Mouse (Mus musculus) lung, embryonic 15.5 days (tissue): Measurements from ENCODE around the gene Slc8a3. TPM values are rescaled to one million over a fixed set of nuclear protein-coding genes. Genes with fewer than 3 reads are reported as not detected.

Experiments
- ATAC-seq: fragments of 200-750 bp; cut with Nextera tagmentation; 2 replicates; pipeline ENCODE4 v1.8.0; 2017; ENCODE audit warnings: moderate number of reproducible peaks, borderline replicate concordance; ENCODE audit not compliant: low FRiP score, low TSS enrichment; ENCODE audit errors: extremely low read depth
- H3K27ac ChIP-seq: fragments of 300-500 bp; sonication (generic); 2 replicates; pipeline ENCODE4 v1.5.1; 2015; ENCODE audit warnings: moderate library complexity, mild to moderate bottlenecking, inconsistent platforms
- H3K27me3 ChIP-seq: fragments of 300-500 bp; sonication (generic); 2 replicates; pipeline ENCODE4 v1.6.1; 2015; ENCODE audit warnings: inconsistent platforms
- H3K36me3 ChIP-seq: fragments of 300-500 bp; sonication (generic); 2 replicates; pipeline ENCODE4 v1.6.1; 2015; ENCODE audit warnings: inconsistent platforms
- H3K4me1 ChIP-seq: fragments of 300-500 bp; sonication (generic); 2 replicates; pipeline ENCODE4 v1.6.1; 2015; ENCODE audit warnings: inconsistent platforms
- H3K4me2 ChIP-seq: fragments of 300-500 bp; sonication (generic); 2 replicates; pipeline ENCODE4 v1.6.1; 2015; ENCODE audit warnings: inconsistent platforms, mild to moderate bottlenecking, moderate library complexity
- H3K4me3 ChIP-seq: fragments of 300-500 bp; sonication (generic); 2 replicates; pipeline ENCODE4 v1.5.1; 2015; ENCODE audit warnings: mild to moderate bottlenecking, inconsistent platforms
- H3K9ac ChIP-seq: fragments of 300-500 bp; sonication (generic); 2 replicates; pipeline ENCODE4 v1.6.1; 2015; ENCODE audit warnings: inconsistent platforms
- H3K9me3 ChIP-seq: fragments of 300-500 bp; sonication (generic); 2 replicates; pipeline ENCODE4 v1.6.1; 2016; ENCODE audit warnings: inconsistent platforms
- WGBS: fragments of 180-500 bp; shearing (Covaris S2); methylation state at CpG from one replicate; pipeline ENCODE4 v1.1.7; 2015; 5-methylcytosine and 5-hydroxymethylcytosine counted together
- polyA plus RNA-seq: library from polyadenylated mRNA; unstranded; fragments of >200 nt; fragmentation: Nextera tagmentation; extraction: Ambion mirVana; gene quantifications from 2 replicates; pipeline ENCODE4 v1.2.1, GENCODE M21; 2015

Gene Slc8a3
- polyA plus RNA-seq, 1 experiment from 2014 or later, result 0.55 TPM

GRCm38 (mm10) chr12:81199280-81199955, 133.6 kb downstream of the Slc8a3 start:
- Histone ChIP-seq H3K27ac (no peak overlapping the region), H3K27me3 (no peaks in the 10 kb centered on the region), H3K9ac (no peak overlapping the region), H3K9me3 (no peaks in the 10 kb centered on the region), H3K4me3 (no peak overlapping the region), H3K4me2 (no peak overlapping the region), H3K36me3 (no peaks in the 10 kb centered on the region), H3K4me1 (no peaks in the 10 kb centered on the region)
- peak; percentile 67; the same call in 1 of the 2 replicates for ATAC-seq
- 27% methylated on average over 23 of the region's 23 CpGs for WGBS

- Histone ChIP-seq H3K9ac (no peak overlapping the region), H3K9me3 (no peaks in the 10 kb centered on the region), H3K27ac (no peak overlapping the region), H3K36me3 (no peaks in the 10 kb centered on the region), H3K27me3 (no peaks in the 10 kb centered on the region), H3K4me2 (no peak overlapping the region), H3K4me1 (no peaks in the 10 kb centered on the region), H3K4me3 (no peak overlapping the region)
- WGBS, result 57% methylated on average over 5 of the region's 5 CpGs
- no peak for ATAC-seq
These were observed 135.4 kb downstream of the Slc8a3 start for GRCm38 (mm10) chr12:81197468-81198075.

GRCm38 (mm10) chr12:81193968-81194367, 139.0 kb downstream of the Slc8a3 start:
- Histone ChIP-seq H3K36me3 (no peaks in the 10 kb centered on the region), H3K4me2 (no peak overlapping the region), H3K27me3 (no peaks in the 10 kb centered on the region), H3K9me3 (no peaks in the 10 kb centered on the region), H3K4me1 (no peaks in the 10 kb centered on the region), H3K27ac (no peak overlapping the region), H3K4me3 (no peak overlapping the region), H3K9ac (no peak overlapping the region)
- ATAC-seq, result no peak
- 70% methylated on average over 2 of the region's 2 CpGs for WGBS

- H3K4me2 ChIP-seq, result no peak overlapping the region
- no peaks in the 10 kb centered on the region for H3K9me3 ChIP-seq
- no peak overlapping the region for H3K9ac ChIP-seq
- H3K36me3 ChIP-seq, result no peaks in the 10 kb centered on the region
- no peaks in the 10 kb centered on the region for H3K27me3 ChIP-seq
- no peak overlapping the region for H3K4me3 ChIP-seq
- H3K4me1 ChIP-seq, result no peaks in the 10 kb centered on the region
- no peak overlapping the region for H3K27ac ChIP-seq
- WGBS, result 71% methylated on average over 1 of the region's 1 CpGs
- ATAC-seq, result no peak
These were observed 143.3 kb downstream of the Slc8a3 start for GRCm38 (mm10) chr12:81189636-81190035.

- H3K4me1 ChIP-seq, result no peaks in the 10 kb centered on the region
- no peak overlapping the region for H3K4me2 ChIP-seq
- H3K27me3 ChIP-seq, result no peaks in the 10 kb centered on the region
- H3K9ac ChIP-seq, result no peak overlapping the region
- no peak for ATAC-seq
- H3K36me3 ChIP-seq, result no peaks in the 10 kb centered on the region
- no peak overlapping the region for H3K27ac ChIP-seq
- no peaks in the 10 kb centered on the region for H3K9me3 ChIP-seq
- no peak overlapping the region for H3K4me3 ChIP-seq
- 92% methylated on average over 4 of the region's 4 CpGs for WGBS
These were observed 144.0 kb downstream of the Slc8a3 start for GRCm38 (mm10) chr12:81188996-81189395.

- Histone ChIP-seq H3K4me3 (no peak overlapping the region), H3K9me3 (no peaks in the 10 kb centered on the region), H3K4me2 (no peak overlapping the region), H3K36me3 (no peaks in the 10 kb centered on the region), H3K9ac (no peak overlapping the region), H3K27ac (no peak overlapping the region), H3K27me3 (no peaks in the 10 kb centered on the region), H3K4me1 (no peaks in the 10 kb centered on the region)
- ATAC-seq, result no peak
- 69% methylated on average over 3 of the region's 3 CpGs for WGBS
These were observed 144.6 kb downstream of the Slc8a3 start for GRCm38 (mm10) chr12:81188423-81188822.

- Histone ChIP-seq H3K9ac (no peak overlapping the region), H3K27me3 (no peaks in the 10 kb centered on the region), H3K36me3 (no peaks in the 10 kb centered on the region), H3K27ac (no peak overlapping the region), H3K4me1 (no peaks in the 10 kb centered on the region), H3K4me2 (no peak overlapping the region), H3K4me3 (no peak overlapping the region), H3K9me3 (no peaks in the 10 kb centered on the region)
- ATAC-seq, result no peak
- 81% methylated on average over 3 of the region's 3 CpGs for WGBS
These were observed 146.3 kb downstream of the Slc8a3 start for GRCm38 (mm10) chr12:81186668-81187067.

- H3K9ac ChIP-seq, result no peak overlapping the region
- H3K4me1 ChIP-seq, result no peaks in the 10 kb centered on the region
- H3K4me3 ChIP-seq, result no peak overlapping the region
- no peak overlapping the region for H3K4me2 ChIP-seq
- no peak overlapping the region for H3K27ac ChIP-seq
- ATAC-seq, result no peak
- no peaks in the 10 kb centered on the region for H3K27me3 ChIP-seq
- no peaks in the 10 kb centered on the region for H3K36me3 ChIP-seq
- no peaks in the 10 kb centered on the region for H3K9me3 ChIP-seq
- WGBS, result 80% methylated on average over 4 of the region's 4 CpGs
These were observed 146.9 kb downstream of the Slc8a3 start for GRCm38 (mm10) chr12:81186081-81186480.

- H3K9ac ChIP-seq, result no peak overlapping the region
- 72% methylated on average over 2 of the region's 2 CpGs for WGBS
- H3K4me1 ChIP-seq, result no peaks in the 10 kb centered on the region
- no peaks in the 10 kb centered on the region for H3K9me3 ChIP-seq
- no peak overlapping the region for H3K4me2 ChIP-seq
- H3K27ac ChIP-seq, result no peak overlapping the region
- ATAC-seq, result no peak
- no peaks in the 10 kb centered on the region for H3K36me3 ChIP-seq
- H3K27me3 ChIP-seq, result no peaks in the 10 kb centered on the region
- H3K4me3 ChIP-seq, result no peak overlapping the region
These were observed 148.0 kb downstream of the Slc8a3 start for GRCm38 (mm10) chr12:81184967-81185366.

- Histone ChIP-seq H3K4me2 (no peak overlapping the region), H3K4me3 (no peak overlapping the region), H3K27ac (no peak overlapping the region), H3K27me3 (no peaks in the 10 kb centered on the region), H3K9me3 (no peaks in the 10 kb centered on the region), H3K36me3 (no peaks in the 10 kb centered on the region), H3K9ac (no peak overlapping the region), H3K4me1 (no peaks in the 10 kb centered on the region)
- ATAC-seq, result no peak
- 61% methylated on average over 3 of the region's 3 CpGs for WGBS
These were observed 150.9 kb downstream of the Slc8a3 start for GRCm38 (mm10) chr12:81182073-81182472.

- 51% methylated on average over 9 of the region's 9 CpGs for WGBS
- no peak overlapping the region for H3K27ac ChIP-seq
- H3K4me3 ChIP-seq, result no peak overlapping the region
- H3K36me3 ChIP-seq, result no peaks in the 10 kb centered on the region
- no peak overlapping the region for H3K9ac ChIP-seq
- H3K27me3 ChIP-seq, result no peaks in the 10 kb centered on the region
- H3K9me3 ChIP-seq, result no peaks in the 10 kb centered on the region
- H3K4me2 ChIP-seq, result no peak overlapping the region
- no peaks in the 10 kb centered on the region for H3K4me1 ChIP-seq
- no peak for ATAC-seq
These were observed 157.7 kb downstream of the Slc8a3 start for GRCm38 (mm10) chr12:81175252-81175651.

GRCm38 (mm10) chr12:81173893-81174292, 159.1 kb downstream of the Slc8a3 start:
- Histone ChIP-seq H3K4me3 (no peak overlapping the region), H3K4me2 (no peak overlapping the region), H3K27ac (no peak overlapping the region), H3K27me3 (no peaks in the 10 kb centered on the region), H3K9ac (no peak overlapping the region), H3K9me3 (no peaks in the 10 kb centered on the region), H3K36me3 (no peaks in the 10 kb centered on the region), H3K4me1 (no peaks in the 10 kb centered on the region)
- ATAC-seq, result no peak
- WGBS, result 83% methylated on average over 4 of the region's 4 CpGs
